Mouse (Mus musculus): ENCODE data around the gene Pnmt.

Pnmt gene

DNA sequence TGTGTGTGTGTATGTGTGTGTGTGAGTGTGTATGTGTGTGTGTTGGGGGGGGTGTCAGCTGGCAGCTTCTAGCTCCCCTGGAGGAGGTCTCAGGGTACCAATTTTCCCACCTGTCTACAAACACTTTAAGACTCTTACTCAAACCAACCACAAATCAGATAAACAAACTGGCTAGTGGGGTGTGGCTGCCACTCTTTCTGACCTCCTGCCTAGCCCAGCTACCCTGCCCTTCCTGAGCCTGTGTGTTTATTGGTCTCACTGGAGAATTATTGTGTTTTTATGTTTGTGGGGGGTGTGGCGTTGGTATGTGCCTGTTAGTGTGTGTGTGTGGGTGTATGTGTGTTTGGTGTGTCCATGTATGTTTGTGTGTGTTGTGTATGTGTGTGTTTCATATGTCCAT lies 30.8 kb downstream of the Pnmt start:
- no peak for DNase-seq (ENCODE audit: low read depth)

GRCm38 (mm10) chr11:98418273-98418672 lies 32.0 kb downstream of the Pnmt start:
- DNase-seq (ENCODE audit: low read depth) = no peak

DNA sequence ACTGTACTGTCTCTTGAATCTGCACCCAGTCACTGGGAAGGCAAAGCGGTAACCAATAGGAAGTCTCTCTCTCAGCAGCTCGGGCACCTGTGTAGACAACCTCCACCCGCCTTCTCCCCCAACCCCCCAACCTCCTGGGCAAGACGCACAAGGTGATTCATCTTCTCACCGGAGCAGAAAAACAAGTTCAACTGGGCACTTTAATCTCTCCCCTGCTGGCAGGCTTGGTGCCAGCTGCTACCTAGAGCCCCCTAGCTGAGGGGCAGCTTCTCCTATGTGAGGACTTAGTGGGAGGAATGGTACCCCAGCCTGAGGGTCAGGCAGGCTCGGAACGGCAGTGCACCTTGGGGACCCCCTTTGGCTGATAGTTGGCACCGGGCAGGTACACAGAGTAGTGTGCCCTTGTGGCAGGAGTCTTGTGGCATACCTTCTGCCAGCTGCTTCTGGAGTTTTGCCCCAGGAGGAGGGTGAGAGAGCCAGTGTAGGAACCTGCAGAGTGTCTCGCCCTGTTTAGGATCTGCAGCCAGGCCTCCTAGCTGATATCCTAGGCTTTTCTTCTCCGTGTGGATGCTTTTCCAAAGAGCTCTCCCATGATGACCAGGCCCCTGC lies 32.8 kb downstream of the Pnmt start:
- no peak for DNase-seq (ENCODE audit: low read depth)

- no peak for DNase-seq (ENCODE audit: low read depth)
Measured at GRCm38 (mm10) chr11:98426592-98426991, 40.3 kb downstream of the Pnmt start.

- no peak for DNase-seq (ENCODE audit: low read depth)
Measured at GRCm38 (mm10) chr11:98428436-98428835, 42.2 kb downstream of the Pnmt start.

DNA sequence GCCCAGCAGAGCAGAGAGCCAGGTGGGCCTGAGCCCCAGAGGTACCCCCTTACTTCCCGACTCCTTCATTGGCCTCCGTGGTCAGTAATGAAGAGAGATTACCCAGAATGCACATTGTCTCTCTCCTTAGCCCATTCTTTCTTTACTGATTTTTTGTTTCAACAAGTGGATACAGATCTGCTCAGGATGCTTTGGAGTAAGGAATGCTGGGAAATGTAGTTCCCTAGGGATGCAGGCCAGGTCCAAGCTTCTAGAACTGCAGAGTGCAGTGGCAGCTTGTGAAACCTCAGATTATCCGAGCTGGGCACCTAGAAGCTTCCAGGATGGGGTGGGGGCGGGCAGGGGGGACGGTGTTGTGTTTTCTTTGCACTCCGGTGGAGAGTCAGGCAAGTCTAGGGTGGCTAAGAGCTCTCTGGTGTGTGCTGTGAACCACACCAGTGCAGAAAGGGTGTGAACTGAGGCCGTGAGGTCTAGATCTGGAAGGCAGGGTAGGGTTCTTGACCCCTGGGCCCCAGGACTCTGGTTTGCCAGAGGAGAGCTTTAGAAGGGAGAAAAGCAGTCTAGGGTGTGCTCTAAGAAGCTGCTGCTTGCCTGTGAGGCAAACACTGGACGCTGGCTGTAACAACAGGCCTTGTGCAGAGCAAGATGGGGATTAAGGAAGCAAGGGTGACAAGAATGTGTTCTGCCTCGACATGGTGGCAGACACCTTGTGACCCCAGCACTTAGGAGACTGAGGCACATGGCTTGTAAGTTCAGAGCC lies 45.7 kb downstream of the Pnmt start:
- no peak for DNase-seq (ENCODE audit: low read depth)

DNA sequence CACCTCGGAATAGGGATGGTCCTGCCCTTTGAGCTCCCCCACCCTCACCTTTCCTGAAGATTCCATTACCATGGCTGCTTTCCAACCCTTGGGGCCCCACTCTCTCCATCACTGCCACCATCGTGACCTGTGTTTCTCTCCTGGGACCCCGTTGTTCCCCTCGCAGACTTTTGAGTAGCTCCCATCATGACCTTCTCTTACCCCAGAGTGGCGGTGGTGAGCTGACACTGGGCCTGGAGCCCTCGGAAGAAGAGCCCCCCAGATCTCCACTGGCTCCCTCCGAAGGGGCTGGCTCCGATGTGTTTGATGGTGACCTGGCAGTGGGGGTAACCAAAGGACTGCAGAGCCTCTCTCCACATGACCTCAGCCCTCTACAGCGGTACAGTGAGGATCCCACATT lies 49.5 kb downstream of the Pnmt start:
- DNase-seq (ENCODE audit: low read depth) = no peak

DNA sequence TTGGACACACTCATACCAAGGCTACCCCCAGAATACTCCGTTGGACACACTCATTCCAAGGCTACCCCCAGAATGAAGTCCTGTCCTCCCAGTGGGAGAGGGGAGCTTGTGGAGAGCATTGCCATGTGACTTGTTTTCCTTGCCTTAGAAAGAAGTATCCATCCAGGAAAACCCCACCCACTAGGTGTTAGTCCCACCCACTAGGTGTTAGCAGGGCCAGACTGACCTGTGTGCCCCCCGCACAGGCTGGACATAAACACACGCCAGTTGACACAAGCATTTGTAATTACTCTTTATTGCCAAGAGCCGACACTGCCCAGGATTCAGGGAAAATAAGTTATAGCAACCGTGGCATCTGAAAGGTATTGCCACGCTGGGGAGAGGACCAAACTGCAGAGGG lies 51.2 kb downstream of the Pnmt start:
- no peak for DNase-seq (ENCODE audit: low read depth)
